Mouse (Mus musculus) bone marrow, adult 2 months (tissue): ENCODE measurements around the gene Slc35f2.

ENCODE experiments used
- CTCF ChIP-seq: fragments of 200-500 bp; IDR thresholded peaks from 2 replicates; pipeline ENCODE4 v1.5.1; 2011; ENCODE audit warnings: low read length, control low read depth; ENCODE audit not compliant: control insufficient read depth, insufficient read depth
- POLR2A ChIP-seq: fragments of 200-500 bp; IDR thresholded peaks from 2 replicates; pipeline ENCODE4 v1.6.1; 2011; ENCODE audit warnings: low read depth, mild to moderate bottlenecking, control low read depth, low read length, borderline replicate concordance; ENCODE audit not compliant: control insufficient read depth

GRCm38 (mm10) chr9:53795351-53795750 lies 24.0 kb downstream of the Slc35f2 start:
- TF ChIP-seq POLR2A (no peak), CTCF (no peak)
